Mouse (Mus musculus): Measurements from ENCODE around the gene Gm2696.
"Not testable (repeated sequence)": the region's sequence is repeated elsewhere in the genome, so short reads cannot be mapped to it uniquely, and the experiment has no call there.

The Gm2696 gene

DNA sequence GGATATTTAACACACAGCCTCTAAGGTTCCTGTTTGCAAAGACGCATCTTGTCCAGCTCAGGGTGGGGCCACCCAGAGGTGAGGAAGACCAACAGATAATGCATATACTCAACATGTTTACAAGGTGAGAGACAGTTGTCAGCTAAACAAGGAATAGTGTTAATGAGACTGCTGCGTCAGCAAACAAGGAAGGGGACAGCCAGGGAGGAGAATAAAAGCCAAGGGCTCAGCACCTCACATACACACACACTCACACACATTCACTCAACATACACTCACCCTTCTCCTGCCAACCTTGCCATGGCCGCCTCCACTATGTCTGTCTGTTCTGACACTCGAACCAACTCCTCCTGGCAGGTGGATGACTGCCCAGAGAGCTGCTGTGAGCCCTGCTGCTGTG, at the start of gene Gm2696:
Gene Gm2696, plus strand, starts transcription at position 301 of the 400 bp plus-strand sequence.
- no peak for DNase-seq (ENCODE audit: low spot score)

DNA sequence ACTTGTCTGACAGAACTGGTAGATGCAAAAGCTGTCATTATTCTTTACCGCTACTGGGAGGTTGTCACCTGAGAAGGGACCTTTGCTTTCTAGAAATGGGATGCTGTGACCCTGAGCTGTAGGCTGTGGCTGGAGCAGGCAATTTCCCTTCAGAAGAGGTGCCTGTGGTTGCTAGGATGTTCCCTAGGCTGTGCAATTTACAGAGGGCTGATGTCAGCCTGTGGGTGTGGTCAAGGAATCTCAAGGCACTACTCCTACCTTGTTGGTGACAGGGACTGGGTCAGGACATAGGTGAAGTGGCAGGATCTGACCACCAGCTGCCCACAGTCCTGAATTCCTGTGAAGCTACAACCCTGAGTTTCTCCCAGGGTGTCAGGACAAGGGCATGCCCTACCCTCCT, 44.8 kb upstream of the Gm2696 start:
- no peak for DNase-seq (ENCODE audit: low spot score)

DNA sequence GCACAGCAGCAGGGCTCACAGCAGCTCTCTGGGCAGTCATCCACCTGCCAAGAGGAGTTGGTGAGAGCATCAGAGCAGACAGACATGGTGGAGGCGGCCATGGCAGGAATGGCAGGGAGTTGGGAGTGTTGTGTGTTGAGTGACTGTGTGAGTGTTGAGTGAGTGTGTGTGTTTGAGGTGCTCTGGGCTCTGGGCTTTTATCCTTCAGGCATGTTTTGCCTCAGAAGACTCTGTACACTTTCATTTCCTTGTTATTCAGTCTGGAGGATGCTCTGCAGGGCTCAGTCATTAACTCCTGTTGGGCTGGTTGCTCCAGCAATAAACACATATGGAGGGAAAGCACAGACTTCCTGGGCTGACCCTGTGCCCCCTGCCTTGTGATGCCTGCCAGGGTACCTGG, 43.3 kb upstream of the Gm2696 start, which contains the start of gene Gm3238:
Gene Gm3238, minus strand, starts transcription at position 101 of the 400 bp plus-strand sequence.
- DNase-seq (ENCODE audit: low spot score): not testable (repeated sequence)

DNA sequence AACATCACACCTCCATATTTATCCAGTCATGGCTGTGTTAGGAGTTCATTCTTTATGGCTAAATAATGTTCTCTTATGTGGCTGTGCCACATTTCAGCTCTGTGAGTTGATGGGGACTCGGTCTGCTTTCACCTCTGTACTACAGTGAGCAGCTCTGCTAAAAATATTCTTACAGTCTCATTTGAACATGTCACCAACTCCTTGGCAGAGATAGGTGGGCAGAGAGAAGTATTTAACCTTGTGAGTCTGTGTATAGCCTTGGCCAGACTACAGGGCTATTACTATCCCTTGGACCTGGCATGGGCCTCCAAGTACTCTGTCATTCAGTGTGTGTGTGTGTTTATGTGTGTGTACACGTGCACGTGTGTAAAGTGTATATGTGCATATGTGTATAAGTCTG, 42.3 kb upstream of the Gm2696 start:
- not testable (repeated sequence) for DNase-seq (ENCODE audit: low spot score)

DNA sequence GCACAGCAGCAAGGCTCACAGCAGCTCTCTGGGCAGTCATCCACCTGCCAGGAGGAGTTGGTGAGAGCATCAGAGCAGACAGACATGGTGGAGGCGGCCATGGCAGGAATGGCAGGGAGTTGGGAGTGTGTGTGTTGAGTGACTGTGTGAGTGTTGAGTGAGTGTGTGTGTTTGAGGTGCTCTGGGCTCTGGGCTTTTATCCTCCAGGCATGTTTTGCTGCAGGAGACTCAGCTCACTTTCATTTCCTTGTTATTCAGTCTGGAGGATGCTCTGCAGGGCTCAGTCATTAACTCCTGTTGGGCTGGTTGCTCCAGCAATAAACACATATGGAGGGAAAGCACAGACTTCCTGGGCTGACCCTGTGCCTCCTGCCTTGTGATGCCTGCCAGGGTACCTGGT, 37.6 kb upstream of the Gm2696 start, which contains the start of gene Gm7138:
Gene Gm7138, minus strand, starts transcription at position 101 of the 400 bp plus-strand sequence.
- not testable (repeated sequence) for DNase-seq (ENCODE audit: low spot score)

DNA sequence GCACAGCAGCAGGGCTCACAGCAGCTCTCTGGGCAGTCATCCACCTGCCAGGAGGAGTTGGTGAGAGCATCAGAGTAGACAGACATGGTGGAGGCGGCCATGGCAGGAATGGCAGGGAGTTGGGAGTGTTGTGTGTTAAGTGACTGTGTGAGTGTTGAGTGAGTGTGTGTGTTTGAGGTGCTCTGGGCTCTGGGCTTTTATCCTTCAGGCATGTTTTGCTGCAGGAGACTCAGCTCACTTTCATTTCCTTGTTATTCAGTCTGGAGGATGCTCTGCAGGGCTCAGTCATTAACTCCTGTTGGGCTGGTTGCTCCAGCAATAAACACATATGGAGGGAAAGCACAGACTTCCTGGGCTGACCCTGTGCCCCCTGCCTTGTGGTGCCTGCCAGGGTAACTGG, 32.0 kb upstream of the Gm2696 start, which contains the start of gene Gm3250:
Gene Gm3250, minus strand, starts transcription at position 101 of the 400 bp plus-strand sequence.
- DNase-seq (ENCODE audit: low spot score): not testable (repeated sequence)

DNA sequence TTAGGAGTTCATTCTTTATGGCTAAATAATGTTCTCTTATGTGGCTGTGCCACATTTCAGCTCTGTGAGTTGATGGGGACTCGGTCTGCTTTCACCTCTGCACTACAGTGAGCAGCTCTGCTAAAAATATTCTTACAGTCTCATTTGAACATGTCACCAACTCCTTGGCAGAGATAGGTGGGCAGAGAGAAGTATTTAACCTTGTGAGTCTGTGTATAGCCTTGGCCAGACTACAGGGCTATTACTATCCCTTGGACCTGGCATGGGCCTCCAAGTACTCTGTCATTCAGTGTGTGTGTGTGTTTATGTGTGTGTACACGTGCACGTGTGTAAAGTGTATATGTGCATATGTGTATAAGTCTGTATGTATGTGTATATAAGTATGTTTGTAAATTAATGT, 31.1 kb upstream of the Gm2696 start:
- DNase-seq (ENCODE audit: low spot score): not testable (repeated sequence)

DNA sequence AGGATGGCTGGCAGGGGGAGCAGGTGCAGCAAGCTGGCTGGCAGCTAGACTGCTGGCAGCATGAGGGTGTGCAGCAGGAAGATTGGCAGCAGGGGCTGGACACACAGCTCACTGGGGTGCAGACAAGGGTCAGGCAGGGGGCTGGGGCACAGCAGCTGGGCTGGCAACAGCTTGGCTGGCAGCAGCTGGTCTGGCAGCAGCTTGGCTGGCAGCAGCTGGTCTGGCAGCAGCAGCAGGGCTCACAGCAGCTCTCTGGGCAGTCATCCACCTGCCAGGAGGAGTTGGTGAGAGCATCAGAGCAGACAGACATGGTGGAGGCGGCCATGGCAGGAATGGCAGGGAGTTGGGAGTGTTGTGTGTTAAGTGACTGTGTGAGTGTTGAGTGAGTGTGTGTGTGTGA, 26.6 kb upstream of the Gm2696 start, which contains the start of gene Gm7137:
Gene Gm7137, minus strand, starts transcription at position 325 of the 400 bp plus-strand sequence.
- DNase-seq (ENCODE audit: low spot score): not testable (repeated sequence)

DNA sequence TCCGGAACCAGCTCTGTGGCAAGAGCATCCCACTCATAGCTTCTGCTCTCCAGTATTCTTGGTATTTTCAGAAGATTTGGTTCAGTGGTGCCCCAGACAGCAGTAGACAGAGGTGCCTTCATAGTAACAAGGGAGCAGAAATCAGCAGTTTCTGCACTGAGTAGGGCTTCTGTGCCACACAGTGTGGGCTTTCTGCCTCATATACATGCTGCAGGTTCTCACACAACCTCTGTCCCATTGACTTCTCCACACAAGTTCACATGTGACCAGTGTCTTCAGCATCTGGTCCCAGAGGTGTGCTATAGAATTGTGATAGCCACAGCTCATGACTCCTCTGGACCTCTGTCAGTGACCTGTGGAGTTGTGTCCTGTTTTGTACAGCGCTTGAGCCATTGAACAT, 25.9 kb upstream of the Gm2696 start:
- DNase-seq (ENCODE audit: low spot score): no peak

DNA sequence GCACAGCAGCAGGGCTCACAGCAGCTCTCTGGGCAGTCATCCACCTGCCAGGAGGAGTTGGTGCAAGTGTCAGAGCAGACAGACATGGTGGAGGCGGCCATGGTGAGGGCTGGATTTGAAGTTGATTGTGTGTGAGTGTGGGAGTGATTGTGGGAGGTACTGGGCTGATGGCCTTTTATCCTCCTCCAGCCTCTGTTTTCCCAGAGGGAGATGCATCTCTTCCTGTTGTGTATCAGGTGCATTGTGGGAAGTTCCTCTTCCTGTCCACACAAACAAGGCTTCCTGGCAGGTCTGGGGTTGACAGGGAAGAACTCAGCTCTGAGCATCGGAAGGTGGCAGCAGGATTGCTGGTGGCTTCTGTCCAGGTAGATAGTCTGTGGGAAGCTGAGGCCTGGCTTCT, 19.5 kb upstream of the Gm2696 start, which contains the start of gene Gm9639:
Gene Gm9639, minus strand, starts transcription at position 101 of the 400 bp plus-strand sequence.
- DNase-seq (ENCODE audit: low spot score): no peak

DNA sequence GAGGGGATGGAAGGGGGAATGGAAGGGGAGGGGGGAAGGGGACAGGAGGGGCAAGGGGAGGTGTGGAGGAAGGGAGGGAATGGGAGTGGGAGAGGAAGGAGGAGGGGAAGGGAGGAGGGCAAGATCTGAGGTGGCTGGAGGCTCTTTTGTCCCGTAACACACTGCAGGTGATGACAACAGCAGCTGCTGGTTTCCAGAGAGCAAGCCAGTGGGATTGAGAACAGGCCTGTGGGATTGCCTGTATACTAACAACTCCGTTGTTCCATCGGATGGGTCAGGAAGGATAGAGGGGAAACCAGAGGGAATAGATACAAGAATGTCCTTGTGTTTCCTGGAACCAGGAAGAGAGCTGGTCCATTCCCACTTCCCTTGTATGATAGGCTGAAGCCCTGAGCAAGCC, 16.8 kb upstream of the Gm2696 start:
- DNase-seq (ENCODE audit: low spot score): no peak

DNA sequence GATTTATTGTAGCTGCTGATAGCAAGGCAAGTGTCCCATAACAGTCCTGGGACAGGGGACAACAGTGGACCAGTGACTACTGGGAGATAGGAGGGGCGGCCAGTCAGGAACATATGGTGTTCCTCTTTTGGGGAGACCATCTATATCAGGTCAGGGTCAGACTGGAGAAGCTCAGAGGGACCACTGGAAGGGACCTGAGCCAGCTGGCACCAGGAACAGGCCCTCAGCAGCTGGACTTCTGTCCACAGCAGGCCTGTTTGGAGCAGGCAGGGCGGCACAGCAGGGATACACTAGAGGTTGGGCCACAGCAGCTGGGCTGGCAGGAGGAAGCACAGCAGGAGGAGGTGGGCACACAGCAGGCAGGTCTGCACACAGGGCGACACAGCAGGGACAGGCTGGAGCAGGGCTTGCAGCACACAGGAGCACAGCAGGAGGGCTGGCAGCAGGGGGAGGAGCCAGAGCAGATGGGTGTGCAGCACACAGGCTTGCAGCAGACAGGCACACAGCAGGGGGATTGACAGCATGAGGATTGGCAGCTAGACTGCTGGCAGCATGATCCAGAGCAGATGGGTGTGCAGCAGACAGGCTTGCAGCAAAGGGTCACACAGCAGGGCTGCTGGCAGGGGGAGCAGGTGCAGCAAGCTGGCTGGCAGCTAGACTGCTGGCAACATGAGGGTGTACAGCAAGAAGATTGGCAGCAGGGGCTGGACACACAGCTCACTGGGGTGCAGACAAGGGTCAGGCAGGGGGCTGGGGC, 16.1 kb upstream of the Gm2696 start:
- not testable (repeated sequence) for DNase-seq (ENCODE audit: low spot score)

DNA sequence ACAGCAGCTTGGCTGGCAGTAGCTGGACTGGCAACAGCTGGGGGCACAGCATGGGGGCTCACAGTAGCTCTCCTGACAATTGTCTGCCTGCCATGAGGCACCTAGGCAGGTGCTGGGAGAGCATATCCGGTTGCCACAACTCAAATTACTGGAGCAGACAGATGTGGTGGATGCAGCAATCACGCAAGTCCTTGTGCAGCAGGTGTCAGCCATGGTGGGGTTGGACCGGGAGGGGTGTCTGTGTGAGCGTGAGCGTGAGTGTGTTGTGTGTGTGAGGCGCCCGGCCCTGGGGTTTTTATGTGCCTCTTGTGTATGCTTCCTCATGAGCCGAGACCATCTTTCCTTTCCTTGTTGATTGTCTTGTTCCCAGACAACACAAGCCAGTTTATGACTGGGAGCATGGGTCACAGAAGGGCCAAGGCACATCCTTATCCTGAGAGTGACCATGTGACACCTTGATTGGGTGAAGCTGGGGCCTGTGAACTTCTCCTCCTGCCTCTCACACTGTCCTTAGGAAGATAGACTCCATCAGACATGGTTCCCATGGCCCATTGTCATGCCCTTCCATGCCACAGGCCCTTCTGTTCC, 15.5 kb upstream of the Gm2696 start, which contains the start of gene Gm19668:
Gene Gm19668, minus strand, starts transcription at position 213 of the 588 bp plus-strand sequence.
- DNase-seq (ENCODE audit: low spot score): no peak

DNA sequence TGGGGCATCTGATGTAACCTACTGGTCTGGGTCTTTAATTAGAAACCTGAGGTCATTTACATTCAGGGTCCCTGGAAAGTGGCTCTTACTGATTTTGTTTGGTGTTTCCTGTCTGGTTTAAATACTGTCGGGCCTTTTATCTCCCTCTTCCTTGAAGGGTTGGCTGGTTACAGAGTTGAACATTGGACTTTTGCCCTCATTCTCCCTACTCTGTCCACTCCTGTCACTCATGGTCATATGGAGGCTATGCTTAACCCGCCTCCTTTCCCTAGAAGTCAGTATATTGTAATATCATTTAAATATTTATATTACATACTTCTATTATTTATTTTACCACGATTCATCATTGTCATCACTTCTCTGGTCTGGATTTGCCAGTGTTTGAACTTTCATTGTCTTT, 10.4 kb upstream of the Gm2696 start:
- no peak for DNase-seq (ENCODE audit: low spot score)

DNA sequence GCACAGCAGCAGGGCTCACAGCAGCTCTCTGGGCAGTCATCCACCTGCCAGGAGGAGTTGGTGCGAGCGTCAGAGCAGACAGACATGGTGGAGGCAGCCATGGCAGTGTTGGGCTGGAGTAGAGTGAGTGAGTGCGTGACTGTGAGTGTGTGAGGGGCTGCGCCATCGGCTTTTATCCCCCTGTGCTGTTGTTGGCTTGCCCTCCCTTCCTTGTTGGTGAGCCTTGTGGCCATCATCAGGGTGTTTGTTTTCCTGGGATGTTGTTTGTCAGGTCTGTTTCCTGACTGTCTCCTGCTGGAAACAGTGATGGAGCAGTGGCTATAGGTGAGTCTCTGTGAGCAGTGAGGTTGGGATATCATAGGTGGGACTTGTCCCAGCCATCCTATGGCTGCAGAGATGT, 2.7 kb upstream of the Gm2696 start, which contains the start of gene Gm9507:
Gene Gm9507, minus strand, starts transcription at position 101 of the 400 bp plus-strand sequence.
- no peak for DNase-seq (ENCODE audit: low spot score)

DNA sequence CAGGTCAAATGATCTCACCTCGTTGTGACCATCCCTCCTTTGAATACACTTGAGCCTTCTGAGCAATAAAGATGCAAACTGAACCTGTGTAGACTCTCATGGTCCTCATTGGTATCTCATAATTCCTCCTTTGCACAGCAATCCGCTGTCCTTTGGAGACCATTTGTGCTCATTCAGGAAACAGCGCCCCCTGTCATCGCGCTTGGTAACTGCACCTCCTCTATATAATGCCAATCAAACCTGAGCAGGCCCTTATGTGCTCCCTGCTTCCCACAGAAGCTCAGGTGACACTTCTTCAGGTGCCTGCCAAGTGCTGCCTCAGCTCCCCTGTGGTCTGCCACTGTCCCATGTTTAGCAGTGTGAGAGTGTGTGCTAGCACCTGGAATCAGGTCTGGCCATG, 1.0 kb downstream of the Gm2696 start:
- no peak for DNase-seq (ENCODE audit: low spot score)

DNA sequence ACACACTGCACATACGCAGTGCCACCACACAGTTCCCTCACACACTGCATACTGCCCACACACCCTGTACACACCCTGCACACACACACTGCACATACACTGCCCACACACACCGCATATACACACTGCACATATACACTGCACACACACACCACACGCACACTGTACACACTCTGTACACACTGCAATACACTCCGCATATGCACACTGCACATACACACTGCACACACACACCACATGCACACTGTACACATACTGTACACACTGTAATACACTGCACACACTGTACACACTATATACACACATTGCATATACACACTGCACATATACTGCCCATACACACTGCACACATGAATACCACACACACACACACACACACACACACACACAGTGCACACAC, 4.0 kb downstream of the Gm2696 start:
- DNase-seq (ENCODE audit: low spot score): no peak

DNA sequence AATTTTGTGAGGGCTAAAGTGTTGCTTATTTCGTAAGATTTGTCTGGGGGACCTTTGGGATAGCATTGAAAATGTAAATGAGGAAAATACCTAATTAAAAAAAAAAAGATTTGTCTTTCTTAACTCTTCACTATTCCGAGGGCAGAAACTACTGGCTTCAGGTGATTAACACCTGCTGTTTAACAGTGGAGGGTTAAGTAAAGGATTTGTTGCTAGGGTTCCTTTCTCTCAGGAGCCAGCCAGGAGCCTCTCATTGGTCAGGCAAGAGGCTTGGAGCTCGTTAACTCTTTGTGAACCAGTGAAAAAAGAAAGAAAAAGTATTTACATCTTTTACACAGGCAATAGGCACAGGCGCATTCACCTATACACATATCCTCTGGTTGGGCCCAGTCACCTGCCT, 4.7 kb downstream of the Gm2696 start:
- DNase-seq (ENCODE audit: low spot score): no peak

DNA sequence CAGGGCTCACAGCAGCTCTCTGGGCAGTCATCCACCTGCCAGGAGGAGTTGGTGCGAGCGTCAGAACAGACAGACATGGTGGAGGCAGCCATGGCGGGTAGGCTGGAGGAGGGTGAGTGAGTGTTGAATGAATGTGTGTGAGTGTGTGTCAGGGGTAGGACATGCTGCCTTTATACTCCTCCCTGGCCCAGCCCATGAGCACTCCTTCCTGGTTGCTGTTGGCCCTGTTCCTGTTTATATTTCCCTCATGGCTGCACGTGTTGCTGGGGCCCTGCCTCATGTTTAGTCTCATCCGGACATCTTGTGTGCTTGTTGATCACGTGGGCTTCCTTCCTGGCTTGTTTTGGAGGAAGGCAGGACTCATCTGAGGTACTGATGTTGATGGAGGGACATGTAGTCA, 12.5 kb downstream of the Gm2696 start, which contains the start of gene Krtap10-4:
Gene Krtap10-4, minus strand, starts transcription at position 145 of the 400 bp plus-strand sequence.
- no peak for DNase-seq (ENCODE audit: low spot score)

DNA sequence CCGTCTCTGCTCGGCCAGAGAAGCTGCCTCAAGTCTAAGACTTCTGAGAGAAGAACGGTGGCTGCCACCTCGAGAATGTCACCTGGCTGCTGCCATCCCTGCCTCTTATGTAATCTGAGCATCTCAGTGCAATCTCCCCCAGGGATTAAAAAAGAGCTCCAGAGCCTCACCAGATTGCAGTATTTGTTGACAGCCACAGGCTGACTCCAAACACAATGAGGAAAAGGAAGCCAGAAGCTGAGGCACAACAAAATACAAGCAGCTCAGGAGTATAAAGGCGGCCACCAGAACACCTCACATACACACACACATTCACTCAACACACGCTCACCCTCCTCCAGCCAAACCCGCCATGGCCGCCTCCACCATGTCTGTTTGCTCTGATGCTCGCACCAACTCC, 21.2 kb downstream of the Gm2696 start, which contains the start of gene Krtap10-10:
Gene Krtap10-10, plus strand, starts transcription at position 301 of the 400 bp plus-strand sequence.
- no peak for DNase-seq (ENCODE audit: low spot score)

DNA sequence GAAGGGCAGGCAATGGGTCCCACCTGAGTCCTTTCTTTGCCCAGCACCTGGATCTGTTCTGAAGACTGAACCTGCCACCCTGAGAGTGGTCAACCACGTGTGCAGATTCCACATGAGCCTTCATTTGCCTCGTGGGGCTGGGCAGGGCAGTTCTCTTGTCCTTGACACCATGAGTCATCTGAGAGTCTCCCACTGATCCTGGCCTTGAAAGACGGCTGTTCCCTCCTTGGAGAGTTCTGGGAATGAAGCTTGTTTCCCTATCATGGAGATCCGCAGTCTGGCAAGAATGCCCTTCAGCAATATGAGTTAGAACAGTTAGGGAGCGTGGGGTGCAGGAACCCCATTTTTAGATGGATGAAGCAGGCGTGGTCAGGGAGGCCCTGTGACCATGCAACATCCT, 24.5 kb downstream of the Gm2696 start:
- no peak for DNase-seq (ENCODE audit: low spot score)

DNA sequence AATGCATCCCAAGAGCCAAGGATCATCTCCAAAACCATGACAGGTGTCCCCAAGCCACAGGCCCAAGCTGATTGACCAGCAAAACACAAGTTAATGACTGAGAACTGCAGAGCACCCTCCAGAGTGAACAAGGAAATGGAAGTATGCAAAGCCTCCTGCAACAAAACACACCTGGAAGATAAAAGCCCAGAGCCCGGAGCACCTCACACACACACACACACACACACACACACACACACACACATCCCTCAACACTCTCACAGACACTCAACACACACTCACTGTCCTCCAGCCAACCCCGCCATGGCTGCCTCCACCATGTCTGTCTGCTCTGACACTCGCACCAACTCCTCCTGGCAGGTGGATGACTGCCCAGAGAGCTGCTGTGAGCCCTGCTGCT, 32.0 kb downstream of the Gm2696 start, which contains the start of gene Gm36176:
Gene Gm36176, plus strand, starts transcription at position 301 of the 400 bp plus-strand sequence.
- DNase-seq (ENCODE audit: low spot score): no peak

DNA sequence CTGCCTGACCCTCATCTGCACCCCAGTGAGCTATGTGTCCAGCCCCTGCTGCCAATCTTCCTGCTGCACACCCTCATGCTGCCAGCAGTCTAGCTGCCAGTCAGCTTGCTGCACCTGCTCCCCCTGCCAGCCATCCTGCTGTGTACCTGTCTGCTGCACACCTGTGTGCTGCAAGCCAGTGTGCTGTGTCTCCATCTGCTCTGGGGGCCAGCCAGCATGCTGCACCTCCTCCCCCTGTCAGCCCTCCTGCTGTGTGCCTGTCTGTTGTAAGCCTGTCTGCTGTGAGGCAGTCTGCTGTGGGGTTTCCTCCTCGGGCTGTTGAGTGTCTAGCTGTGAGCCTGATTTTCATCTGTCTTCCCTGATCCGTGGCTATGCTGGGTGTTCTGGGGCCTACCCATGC, 32.5 kb downstream of the Gm2696 start:
- no peak for DNase-seq (ENCODE audit: low spot score)

Measured in ovary, postnatal 14 days (tissue).